Mouse (Mus musculus) lung, postnatal 4 days (tissue): ENCODE results near the gene Rhox8.
"Not testable (repeated sequence)": the region's sequence is repeated elsewhere in the genome, so short reads cannot be mapped to it uniquely, and the experiment has no call there.

Experiments used
- DNase-seq, 2 experiments: peaks; one replicate each; pipeline ENCODE4 v3.0.0; 2021

The Rhox8 gene

DNA sequence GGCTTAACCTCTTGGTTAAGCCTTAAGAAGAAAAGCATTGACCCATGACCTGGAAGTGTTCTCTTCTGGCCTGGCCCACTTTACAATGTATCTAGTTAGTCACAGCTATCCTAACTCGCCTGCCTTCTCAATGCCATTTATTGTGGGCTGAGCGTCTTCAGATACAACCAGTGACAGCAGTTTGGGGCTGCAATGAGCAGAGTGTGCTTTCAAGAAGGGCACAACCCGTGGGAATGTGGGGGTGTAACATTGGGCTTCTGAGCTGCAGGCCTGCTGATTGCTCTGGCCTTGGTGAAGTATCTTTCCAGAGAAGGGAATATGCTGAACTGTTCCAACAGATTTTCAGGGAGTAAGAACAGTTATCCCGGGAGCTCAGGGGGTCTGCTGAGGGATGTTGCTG, at the start of gene Rhox8:
TSS of gene Rhox8 (minus strand) at position 101 of the 400 bp plus-strand sequence.
- DNase-seq, result no peak

DNA sequence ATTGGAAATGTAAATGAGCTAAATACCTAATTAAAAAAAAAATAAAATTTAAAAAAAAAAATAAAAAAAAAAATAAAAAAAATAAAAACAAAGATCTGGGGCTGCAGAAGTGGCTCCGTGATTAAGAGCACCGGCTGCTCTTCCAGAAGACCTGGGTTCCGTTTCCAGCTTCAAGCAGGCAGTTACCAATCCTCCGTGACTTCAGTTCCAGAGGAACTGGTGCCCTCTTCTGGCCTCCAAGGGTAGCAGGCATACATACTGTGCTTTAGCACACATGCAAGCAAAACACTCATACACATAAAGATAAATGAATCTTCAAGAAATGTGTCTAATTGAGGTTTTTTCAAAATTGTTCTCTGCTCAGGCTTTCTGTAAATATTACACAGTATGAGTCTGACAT, 37.6 kb upstream of the Rhox8 start:
- DNase-seq, result no peak

- DNase-seq, result no peak
Observed at GRCm38 (mm10) chrX:37908581-37908980, 29.8 kb upstream of the Rhox8 start.

GRCm38 (mm10) chrX:37903727-37904126, 25.0 kb upstream of the Rhox8 start:
- no peak for DNase-seq

DNA sequence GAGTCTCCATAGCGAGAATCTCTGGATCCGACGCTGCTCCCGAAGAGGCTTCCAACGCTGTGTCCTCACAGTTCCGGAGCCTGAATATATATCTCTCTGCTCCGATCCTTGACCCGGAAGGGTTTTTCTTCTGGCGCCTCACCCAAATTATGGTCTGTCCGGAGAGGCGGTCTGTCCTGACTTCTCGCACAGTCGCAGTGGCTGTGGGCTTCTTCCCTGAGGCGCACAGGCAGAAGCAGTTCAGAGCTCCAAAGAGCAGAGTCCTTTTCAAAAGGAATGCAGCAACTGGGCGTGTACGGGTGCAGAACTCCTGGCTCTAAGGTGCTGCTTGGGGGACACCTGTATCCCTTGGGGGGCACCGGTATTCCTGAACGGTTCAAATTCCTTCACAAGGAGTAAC, 22.9 kb upstream of the Rhox8 start, which contains the start of gene Rhox9:
TSS of gene Rhox9 (minus strand) at position 101 of the 400 bp plus-strand sequence.
- not testable (repeated sequence) for DNase-seq

DNA sequence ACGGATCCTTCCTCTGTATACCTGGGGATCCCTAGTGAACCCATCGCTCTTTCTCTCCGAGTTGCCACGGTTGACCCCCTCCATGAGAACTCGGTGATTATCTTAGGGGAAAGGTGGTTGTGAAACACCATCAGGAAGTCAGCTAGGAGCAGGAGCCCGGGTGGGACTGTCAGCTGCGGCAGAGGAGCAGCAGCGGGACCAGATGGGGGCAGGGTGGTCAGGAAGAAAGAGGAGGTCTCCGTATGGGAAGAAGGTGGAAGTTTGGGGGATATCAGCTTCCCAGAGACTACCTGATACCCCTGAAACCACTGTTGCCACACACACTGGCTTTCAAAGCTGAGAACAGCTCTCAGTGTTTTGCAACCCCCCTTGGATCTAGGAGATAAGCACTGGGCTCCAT, 18.4 kb upstream of the Rhox8 start, which contains the start of gene Rhox7b:
TSS of gene Rhox7b (minus strand) at position 101 of the 400 bp plus-strand sequence.
- not testable (repeated sequence) for DNase-seq

DNA sequence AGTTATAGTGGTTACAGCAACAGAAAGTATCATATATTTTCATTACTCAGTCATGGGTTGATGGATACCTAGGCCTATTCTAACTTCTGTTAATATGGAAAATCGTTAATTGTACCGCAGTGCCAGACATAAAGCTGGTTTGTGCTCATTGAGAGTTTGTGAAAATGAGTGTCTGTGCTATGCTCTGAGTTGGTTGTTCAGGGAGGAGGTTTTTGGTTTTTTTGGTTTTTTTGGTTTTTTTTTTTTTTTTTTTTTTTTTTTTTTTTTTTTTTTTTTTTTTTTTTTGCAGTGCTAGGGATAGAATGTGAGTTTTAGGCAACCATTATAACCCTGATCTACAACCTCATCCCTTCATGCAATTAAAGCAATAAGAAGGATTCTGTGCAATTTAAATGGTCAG, 7.1 kb downstream of the Rhox8 start:
- no peak for DNase-seq

DNA sequence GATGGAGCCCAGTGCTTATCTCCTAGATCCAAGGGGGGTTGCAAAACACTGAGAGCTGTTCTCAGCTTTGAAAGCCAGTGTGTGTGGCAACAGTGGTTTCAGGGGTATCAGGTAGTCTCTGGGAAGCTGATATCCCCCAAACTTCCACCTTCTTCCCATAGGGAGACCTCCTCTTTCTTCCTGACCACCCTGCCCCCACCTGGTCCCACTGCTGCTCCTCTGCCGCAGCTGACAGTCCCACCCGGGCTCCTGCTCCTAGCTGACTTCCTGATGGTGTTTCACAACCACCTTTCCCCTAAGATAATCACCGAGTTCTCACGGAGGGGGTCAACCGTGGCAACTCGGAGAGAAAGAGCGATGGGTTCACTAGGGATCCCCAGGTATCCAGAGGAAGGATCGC, 47.4 kb downstream of the Rhox8 start, which contains the start of gene Rhox7a:
TSS of gene Rhox7a (plus strand) at position 301 of the 400 bp plus-strand sequence.
- DNase-seq, result not testable (repeated sequence)

- not testable (repeated sequence) for DNase-seq
Observed at GRCm38 (mm10) chrX:37826610-37827009, 52.1 kb downstream of the Rhox8 start, which contains the start of gene Rhox6. Gene Rhox6 (plus strand): TSS chrX:37826910.
